Mouse (Mus musculus): ENCODE measurements at regions not wholly inside any gene's neighbourhood (a gene's known extent, or its start where the extent isn't known, plus 50 kb on each side); places are given as distances from the start of the nearest gene placed in this dataset.

GRCm38 (mm10) chr13:103589646-103590045 lies 184.8 kb downstream of the Srek1 start:
- no peak overlapping the region for H3K27ac ChIP-seq (replicated peaks)
- H3K4me3 ChIP-seq (ENCODE audit: low read depth, low read length), result no peak overlapping the region
- no peaks in the 10 kb centered on the region for H3K36me3 ChIP-seq (ENCODE audit: control insufficient read depth, insufficient read depth, low read length)
- H3K27me3 ChIP-seq (ENCODE audit: control insufficient read depth, insufficient read depth, low read length), result no peaks in the 10 kb centered on the region
- no peak overlapping the region for H3K4me2 ChIP-seq (replicated peaks; ENCODE audit: low read depth)
- TF ChIP-seq EP300 (optimal IDR thresholded peaks at IDR 0.05), result no peak
- no peak for TF ChIP-seq CTCF (IDR thresholded peaks at IDR 0.05; ENCODE audit: low read depth)
- no peaks in the 10 kb centered on the region for H3K4me1 ChIP-seq (replicated peaks; ENCODE audit: control insufficient read depth, insufficient read depth)
- no peaks in the 10 kb centered on the region for H3K9me3 ChIP-seq (ENCODE audit: control insufficient read depth, low read length)
- DNase-seq (ENCODE audit: low spot score) (no peak), ATAC-seq (ENCODE audit: low FRiP score, low TSS enrichment) (no peak)
- 70% methylated on average over 5 of the region's 5 CpGs for WGBS
- H3K9ac ChIP-seq (ENCODE audit: low read length), result no peak overlapping the region

GRCm38 (mm10) chr13:103576856-103577255 lies 197.6 kb downstream of the Srek1 start:
- no peak for DNase-seq (ENCODE audit: low spot score)
- Histone ChIP-seq H3K27me3 (ENCODE audit: control insufficient read depth, insufficient read depth, low read length) (no peaks in the 10 kb centered on the region), H3K9me3 (ENCODE audit: control insufficient read depth, low read length) (no peaks in the 10 kb centered on the region), H3K4me3 (ENCODE audit: low read depth, low read length) (no peak overlapping the region), H3K4me1 (replicated peaks; ENCODE audit: control insufficient read depth, insufficient read depth) (no peaks in the 10 kb centered on the region), H3K4me2 (replicated peaks; ENCODE audit: low read depth) (no peak overlapping the region), H3K36me3 (ENCODE audit: control insufficient read depth, insufficient read depth, low read length) (no peaks in the 10 kb centered on the region), H3K9ac (ENCODE audit: low read length) (no peak overlapping the region), H3K27ac (replicated peaks) (no peak overlapping the region)
- WGBS, result 42% methylated on average over 4 of the region's 4 CpGs
- TF ChIP-seq CTCF (IDR thresholded peaks at IDR 0.05; ENCODE audit: low read depth), result no peak
- TF ChIP-seq EP300 (optimal IDR thresholded peaks at IDR 0.05), result no peak
- ATAC-seq (ENCODE audit: low FRiP score, low TSS enrichment), result no peak

- 66% methylated on average over 8 of the region's 8 CpGs for WGBS
- Histone ChIP-seq H3K4me3 (ENCODE audit: low read depth, low read length) (no peak overlapping the region), H3K27me3 (ENCODE audit: control insufficient read depth, insufficient read depth, low read length) (no peaks in the 10 kb centered on the region), H3K9ac (ENCODE audit: low read length) (no peak overlapping the region), H3K36me3 (ENCODE audit: control insufficient read depth, insufficient read depth, low read length) (no peaks in the 10 kb centered on the region), H3K9me3 (ENCODE audit: control insufficient read depth, low read length) (no peaks in the 10 kb centered on the region), H3K4me2 (replicated peaks; ENCODE audit: low read depth) (no peak overlapping the region), H3K27ac (replicated peaks) (0 out of 2 replicates have a peak overlapping the region, but pooled peaks have one; percentile 35), H3K4me1 (replicated peaks; ENCODE audit: control insufficient read depth, insufficient read depth) (no peaks in the 10 kb centered on the region)
- DNase-seq (ENCODE audit: low spot score) (no peak), ATAC-seq (ENCODE audit: low FRiP score, low TSS enrichment) (no peak)
- TF ChIP-seq EP300 (optimal IDR thresholded peaks at IDR 0.05) (no peak), CTCF (IDR thresholded peaks at IDR 0.05; ENCODE audit: low read depth) (no peak)
These were observed 209.7 kb downstream of the Srek1 start for GRCm38 (mm10) chr13:103564715-103565114.

- no peaks in the 10 kb centered on the region for H3K36me3 ChIP-seq (ENCODE audit: control insufficient read depth, insufficient read depth, low read length)
- H3K4me3 ChIP-seq (ENCODE audit: low read depth, low read length), result no peak overlapping the region
- no peaks in the 10 kb centered on the region for H3K9me3 ChIP-seq (ENCODE audit: control insufficient read depth, low read length)
- no peaks in the 10 kb centered on the region for H3K4me1 ChIP-seq (replicated peaks; ENCODE audit: control insufficient read depth, insufficient read depth)
- H3K9ac ChIP-seq (ENCODE audit: low read length), result no peak overlapping the region
- no peak for TF ChIP-seq CTCF (IDR thresholded peaks at IDR 0.05; ENCODE audit: low read depth)
- TF ChIP-seq EP300 (optimal IDR thresholded peaks at IDR 0.05), result no peak
- DNase-seq (ENCODE audit: low spot score) (no peak), ATAC-seq (ENCODE audit: low FRiP score, low TSS enrichment) (no peak)
- no peak overlapping the region for H3K4me2 ChIP-seq (replicated peaks; ENCODE audit: low read depth)
- WGBS, result 80% methylated on average over 26 of the region's 26 CpGs
- H3K27ac ChIP-seq (replicated peaks), result no peak overlapping the region
- no peaks in the 10 kb centered on the region for H3K27me3 ChIP-seq (ENCODE audit: control insufficient read depth, insufficient read depth, low read length)
These were observed 212.4 kb downstream of the Srek1 start for GRCm38 (mm10) chr13:103561795-103562705.

GRCm38 (mm10) chr13:103558915-103559314 lies 215.5 kb downstream of the Srek1 start:
- H3K27ac ChIP-seq (replicated peaks), result no peak overlapping the region
- no peak overlapping the region for H3K9ac ChIP-seq (ENCODE audit: low read length)
- no peaks in the 10 kb centered on the region for H3K9me3 ChIP-seq (ENCODE audit: control insufficient read depth, low read length)
- no peaks in the 10 kb centered on the region for H3K4me1 ChIP-seq (replicated peaks; ENCODE audit: control insufficient read depth, insufficient read depth)
- no peak overlapping the region for H3K4me3 ChIP-seq (ENCODE audit: low read depth, low read length)
- 85% methylated on average over 3 of the region's 3 CpGs for WGBS
- DNase-seq (ENCODE audit: low spot score) (no peak), ATAC-seq (ENCODE audit: low FRiP score, low TSS enrichment) (no peak)
- no peak overlapping the region for H3K4me2 ChIP-seq (replicated peaks; ENCODE audit: low read depth)
- no peaks in the 10 kb centered on the region for H3K27me3 ChIP-seq (ENCODE audit: control insufficient read depth, insufficient read depth, low read length)
- H3K36me3 ChIP-seq (ENCODE audit: control insufficient read depth, insufficient read depth, low read length), result no peaks in the 10 kb centered on the region
- TF ChIP-seq CTCF (IDR thresholded peaks at IDR 0.05; ENCODE audit: low read depth), result no peak
- no peak for TF ChIP-seq EP300 (optimal IDR thresholded peaks at IDR 0.05)

GRCm38 (mm10) chr13:103539577-103539976 lies 205.3 kb upstream of the Mast4 start:
- no peaks in the 10 kb centered on the region for H3K27me3 ChIP-seq (ENCODE audit: control insufficient read depth, insufficient read depth, low read length)

More at GRCm38 (mm10) chr13:103539577-103539976, 205.3 kb upstream of the Mast4 start:
- no peaks in the 10 kb centered on the region for H3K9me3 ChIP-seq (ENCODE audit: control insufficient read depth, low read length)
- ATAC-seq (ENCODE audit: low FRiP score, low TSS enrichment) (no peak; the same call in 1 of the 2 replicates), DNase-seq (ENCODE audit: low spot score) (peak; percentile 18)
- no peak overlapping the region for H3K4me2 ChIP-seq (replicated peaks; ENCODE audit: low read depth)
- WGBS, result 53% methylated on average over 10 of the region's 10 CpGs
- no peak overlapping the region for H3K9ac ChIP-seq (ENCODE audit: low read length)
- no peak overlapping the region for H3K27ac ChIP-seq (replicated peaks)
- H3K4me1 ChIP-seq (replicated peaks; ENCODE audit: control insufficient read depth, insufficient read depth), result no peaks in the 10 kb centered on the region; the same call in 1 of the 2 replicates
- H3K36me3 ChIP-seq (ENCODE audit: control insufficient read depth, insufficient read depth, low read length), result no peaks in the 10 kb centered on the region
- H3K4me3 ChIP-seq (ENCODE audit: low read depth, low read length), result no peak overlapping the region
- no peak for TF ChIP-seq EP300 (optimal IDR thresholded peaks at IDR 0.05)
- TF ChIP-seq CTCF (IDR thresholded peaks at IDR 0.05; ENCODE audit: low read depth), result no peak
